Mouse (Mus musculus) small intestine, adult 2 months (tissue): Measurements from ENCODE around the gene Cables2. TPM values are rescaled to one million over a fixed set of nuclear protein-coding genes. Genes with fewer than 3 reads are reported as not detected.
A peak's percentile ranks its signal among the peaks of the same experiment; 100 is the strongest.

Experiments
- H3K27ac ChIP-seq: fragments of 200-500 bp; 2 replicates; pipeline ENCODE4 v1.5.1; 2012; ENCODE audit warnings: low read depth, low read length, control low read depth, inconsistent platforms; ENCODE audit not compliant: insufficient read depth
- H3K27me3 ChIP-seq: fragments of 200-500 bp; 2 replicates; pipeline ENCODE4 v1.6.1; 2012; ENCODE audit warnings: mild to moderate bottlenecking, moderate library complexity, low read length, inconsistent platforms; ENCODE audit not compliant: control insufficient read depth, insufficient read depth
- H3K36me3 ChIP-seq: fragments of 200-500 bp; 2 replicates; pipeline ENCODE4 v1.6.1; 2012; ENCODE audit warnings: mild to moderate bottlenecking, low read length, control low read depth, inconsistent platforms; ENCODE audit not compliant: control insufficient read depth, insufficient read depth
- H3K4me1 ChIP-seq: fragments of 200-500 bp; 2 replicates; pipeline ENCODE4 v1.6.1; 2012; ENCODE audit warnings: low read length, inconsistent platforms, mixed read lengths; ENCODE audit not compliant: control insufficient read depth, insufficient read depth, insufficient read length
- H3K4me3 ChIP-seq: fragments of 200-500 bp; 2 replicates; pipeline ENCODE4 v1.5.1; 2012; ENCODE audit warnings: low read depth, mild to moderate bottlenecking, control low read depth, inconsistent platforms, low read length, moderate library complexity
- CTCF ChIP-seq: fragments of 200-500 bp; IDR thresholded peaks from 2 replicates; pipeline ENCODE4 v1.5.1; 2012; ENCODE audit warnings: low read depth, mild to moderate bottlenecking, control low read depth, inconsistent platforms, low read length, moderate library complexity, mixed read lengths; ENCODE audit not compliant: insufficient replicate concordance, insufficient read length; ENCODE audit errors: extremely low read depth
- POLR2A ChIP-seq: fragments of 200-500 bp; IDR thresholded peaks from 2 replicates; pipeline ENCODE4 v1.6.1; 2012; ENCODE audit warnings: low read depth, mild to moderate bottlenecking, control low read depth, inconsistent platforms, low read length, moderate library complexity
- WGBS: fragments of 180-500 bp; shearing (Covaris S2); methylation state at CpG from one replicate; pipeline ENCODE4 v1.1.7; 2018; 5-methylcytosine and 5-hydroxymethylcytosine counted together
- polyA plus RNA-seq: library from polyadenylated mRNA; depleted of rRNA; stranded (reverse); fragments of >200 nt; gene quantifications from 2 replicates; pipeline ENCODE4 v1.2.3, GENCODE M21; 2012

Cables2 gene
- polyA plus RNA-seq, 1 experiment, result 32.0 TPM

- no peak overlapping the region for H3K4me3 ChIP-seq
- H3K27ac ChIP-seq, result no peak overlapping the region
- TF ChIP-seq CTCF (no peak), POLR2A (no peak)
- 53% methylated on average over 7 of the region's 7 CpGs for WGBS
- H3K36me3 ChIP-seq, result peaks cover 6% of the 10 kb centered on the region
- H3K4me1 ChIP-seq, result peaks cover 17% of the 10 kb centered on the region; the same call in 1 of the 2 replicates
- H3K27me3 ChIP-seq, result no peaks in the 10 kb centered on the region
These were observed 2.6 kb downstream of the Cables2 start for GRCm38 (mm10) chr2:180270537-180271255.

- 94% methylated on average over 10 of the region's 10 CpGs for WGBS
- H3K27me3 ChIP-seq, result no peaks in the 10 kb centered on the region
These were observed 4.0 kb downstream of the Cables2 start for GRCm38 (mm10) chr2:180269329-180269728.

GRCm38 (mm10) chr2:180267955-180268354 is 5.3 kb downstream of the Cables2 start:
- 62% methylated on average over 2 of the region's 2 CpGs for WGBS
- Histone ChIP-seq H3K27me3 (no peaks in the 10 kb centered on the region), H3K27ac (no peak overlapping the region), H3K4me3 (no peak overlapping the region), H3K36me3 (peaks cover 20% of the 10 kb centered on the region), H3K4me1 (peaks cover 12% of the 10 kb centered on the region; the same call in 1 of the 2 replicates)
- no peak for TF ChIP-seq CTCF
- TF ChIP-seq POLR2A, result no peak

More at GRCm38 (mm10) chr2:180269329-180269728, 4.0 kb downstream of the Cables2 start:
- TF ChIP-seq CTCF (no peak), POLR2A (no peak)
- Histone ChIP-seq H3K36me3 (peaks cover 8% of the 10 kb centered on the region), H3K4me1 (peaks cover 17% of the 10 kb centered on the region; the same call in 1 of the 2 replicates), H3K4me3 (no peak overlapping the region), H3K27ac (no peak overlapping the region)

GRCm38 (mm10) chr2:180262891-180263290 is 10.4 kb downstream of the Cables2 start:
- H3K27me3 ChIP-seq, result no peaks in the 10 kb centered on the region
- no peak overlapping the region for H3K4me3 ChIP-seq
- H3K4me1 ChIP-seq, result 0 out of 2 replicates have a peak, but pooled peaks cover 1% of the 10 kb centered on the region
- TF ChIP-seq POLR2A, result no peak
- TF ChIP-seq CTCF, result no peak
- WGBS, result 84% methylated on average over 10 of the region's 10 CpGs
- H3K27ac ChIP-seq, result no peak overlapping the region; the same call in 1 of the 2 replicates
- H3K36me3 ChIP-seq, result peaks cover 48% of the 10 kb centered on the region

- H3K4me1 ChIP-seq, result 0 out of 2 replicates have a peak, but pooled peaks cover 1% of the 10 kb centered on the region
- 64% methylated on average over 3 of the region's 3 CpGs for WGBS
- H3K27ac ChIP-seq, result peak overlapping the region; percentile 25; the same call in 1 of the 2 replicates
- no peak overlapping the region for H3K4me3 ChIP-seq
- TF ChIP-seq CTCF (no peak), POLR2A (no peak)
- H3K27me3 ChIP-seq, result no peaks in the 10 kb centered on the region
- H3K36me3 ChIP-seq, result peaks cover 48% of the 10 kb centered on the region
These were observed 10.9 kb downstream of the Cables2 start for GRCm38 (mm10) chr2:180262441-180262840.

- Histone ChIP-seq H3K27ac (peak overlapping the region; percentile 25; the same call in 1 of the 2 replicates), H3K36me3 (peaks cover 48% of the 10 kb centered on the region)
These were observed 11.4 kb downstream of the Cables2 start for GRCm38 (mm10) chr2:180261901-180262300.

More at GRCm38 (mm10) chr2:180261901-180262300, 11.4 kb downstream of the Cables2 start:
- no peak overlapping the region for H3K4me3 ChIP-seq
- 65% methylated on average over 7 of the region's 7 CpGs for WGBS
- 0 out of 2 replicates have a peak, but pooled peaks cover 1% of the 10 kb centered on the region for H3K4me1 ChIP-seq
- no peaks in the 10 kb centered on the region for H3K27me3 ChIP-seq
- TF ChIP-seq CTCF (no peak), POLR2A (no peak)
